Mouse (Mus musculus): ENCODE data around the gene F2rl2. TPM values are rescaled to one million over a fixed set of nuclear protein-coding genes. Genes with fewer than 3 reads are reported as not detected.

The F2rl2 gene
- total RNA-seq, 4 experiments from 2014 or later = 0.34 to 0.55 (median 0.49) TPM

DNA sequence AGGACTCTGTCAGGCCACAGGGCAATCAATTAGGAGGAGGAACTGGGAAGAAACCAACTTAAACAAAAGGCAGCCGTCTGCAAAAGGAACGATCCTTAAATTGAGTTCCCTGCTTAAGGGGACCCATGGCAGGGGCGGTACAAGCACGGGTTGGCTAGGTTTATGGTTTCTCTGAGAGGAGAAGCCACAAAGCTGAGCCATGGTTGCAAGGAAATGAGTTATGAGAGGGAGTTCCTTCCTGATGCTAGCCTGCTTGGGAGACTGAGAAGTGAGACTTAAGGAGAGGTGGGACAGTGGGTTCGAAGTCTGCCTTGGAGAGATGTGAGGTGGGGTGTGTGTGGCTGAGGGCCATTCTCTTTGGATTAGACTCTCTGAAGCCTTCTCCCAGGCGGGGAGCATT, 1.2 kb downstream of the F2rl2 start:
- no peak for DNase-seq (ENCODE audit: low spot score in 2 of 2)

DNA sequence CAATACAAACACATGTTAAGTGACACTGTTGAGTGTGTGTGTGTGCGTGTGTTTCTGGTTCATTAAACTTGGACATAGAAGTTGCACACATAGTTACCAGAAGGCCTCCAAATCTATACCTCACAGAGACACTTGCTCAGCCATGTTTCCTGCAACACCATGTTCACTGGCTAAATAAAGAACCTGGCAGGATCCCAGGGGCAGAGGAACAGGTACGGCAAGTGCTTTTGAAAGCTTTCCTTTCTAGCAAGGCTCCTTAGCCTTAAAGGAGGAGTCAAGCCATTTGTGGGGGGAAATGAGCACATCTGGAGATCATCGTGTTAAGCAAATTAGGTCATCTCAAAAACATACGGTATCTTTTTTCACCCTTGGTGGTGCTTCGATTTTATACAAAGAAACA, 6.7 kb downstream of the F2rl2 start:
- no peak for DNase-seq (ENCODE audit: low spot score in 2 of 2)

DNA sequence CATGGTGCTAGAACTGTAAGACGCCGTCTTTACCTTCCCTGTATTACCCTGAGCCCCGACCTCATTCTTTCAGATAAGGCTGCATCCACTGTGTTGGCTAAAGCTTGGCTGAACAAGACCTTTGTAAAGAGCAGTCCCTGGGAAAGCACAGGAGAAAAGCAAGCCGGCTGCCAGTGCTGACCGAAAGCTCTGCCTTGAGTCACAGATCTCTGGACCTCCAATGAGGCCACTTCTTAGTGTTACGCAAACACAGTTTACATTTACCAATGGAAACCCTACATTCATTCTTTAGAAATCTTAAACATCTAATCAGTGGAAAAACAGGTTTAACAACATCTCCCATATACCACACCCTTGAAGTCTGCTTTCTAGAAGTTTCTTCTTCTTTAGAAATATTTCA, 8.9 kb downstream of the F2rl2 start:
- no peak for DNase-seq (ENCODE audit: low spot score in 2 of 2)

DNA sequence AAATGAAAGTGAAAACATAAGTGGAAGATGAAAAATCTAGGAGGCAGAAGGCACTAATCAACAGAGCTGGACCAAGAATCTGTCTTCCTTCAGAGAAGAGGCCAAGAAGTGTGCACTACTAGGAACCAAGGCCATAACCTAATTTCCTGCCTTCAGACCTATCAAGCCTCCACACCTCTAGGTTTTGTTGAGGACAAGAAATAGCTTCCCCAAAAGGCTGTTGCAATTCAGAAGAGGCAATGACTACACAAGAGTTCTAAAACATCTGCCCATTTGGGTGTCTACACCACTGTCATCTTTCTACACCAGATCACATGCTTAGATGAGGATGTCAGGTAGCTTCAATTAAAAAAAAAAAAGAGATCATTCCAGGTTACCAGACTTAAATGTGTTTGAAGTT, 15.4 kb downstream of the F2rl2 start:
- no peak for DNase-seq (ENCODE audit: low spot score in 2 of 2)

DNA sequence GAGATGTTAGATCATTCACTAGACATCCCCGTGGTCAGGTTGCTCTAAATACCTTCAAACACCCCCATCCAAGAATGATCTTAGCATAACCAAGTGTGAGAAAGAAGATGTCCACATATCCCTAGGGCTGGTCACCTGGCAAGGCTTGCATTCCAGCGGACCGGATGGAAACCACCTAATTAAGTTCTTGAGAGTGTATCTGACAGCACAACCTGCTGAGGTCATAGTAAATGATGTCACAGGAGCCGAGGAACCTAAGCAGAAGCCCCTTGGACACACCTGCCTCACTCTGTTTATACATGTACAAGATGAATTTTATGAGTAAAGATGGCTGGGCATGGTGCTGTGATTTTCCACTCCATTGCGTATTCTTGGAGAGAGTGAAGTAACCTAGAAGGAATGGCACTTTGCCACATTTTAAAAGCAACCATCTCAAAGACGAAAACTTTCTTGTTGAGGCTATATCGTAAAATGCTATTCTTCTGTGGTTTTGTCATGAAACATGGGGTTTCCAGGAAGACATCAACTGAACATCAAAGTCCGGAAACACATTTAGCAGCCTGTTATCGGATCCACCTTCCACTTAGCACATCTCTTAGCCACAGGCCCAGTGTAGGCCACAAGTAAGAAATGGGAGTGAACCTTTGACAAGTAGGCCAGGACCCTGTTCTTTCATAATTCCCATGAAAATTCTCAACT, 16.1 kb downstream of the F2rl2 start:
- no peak for DNase-seq (ENCODE audit: low spot score in 2 of 2)

DNA sequence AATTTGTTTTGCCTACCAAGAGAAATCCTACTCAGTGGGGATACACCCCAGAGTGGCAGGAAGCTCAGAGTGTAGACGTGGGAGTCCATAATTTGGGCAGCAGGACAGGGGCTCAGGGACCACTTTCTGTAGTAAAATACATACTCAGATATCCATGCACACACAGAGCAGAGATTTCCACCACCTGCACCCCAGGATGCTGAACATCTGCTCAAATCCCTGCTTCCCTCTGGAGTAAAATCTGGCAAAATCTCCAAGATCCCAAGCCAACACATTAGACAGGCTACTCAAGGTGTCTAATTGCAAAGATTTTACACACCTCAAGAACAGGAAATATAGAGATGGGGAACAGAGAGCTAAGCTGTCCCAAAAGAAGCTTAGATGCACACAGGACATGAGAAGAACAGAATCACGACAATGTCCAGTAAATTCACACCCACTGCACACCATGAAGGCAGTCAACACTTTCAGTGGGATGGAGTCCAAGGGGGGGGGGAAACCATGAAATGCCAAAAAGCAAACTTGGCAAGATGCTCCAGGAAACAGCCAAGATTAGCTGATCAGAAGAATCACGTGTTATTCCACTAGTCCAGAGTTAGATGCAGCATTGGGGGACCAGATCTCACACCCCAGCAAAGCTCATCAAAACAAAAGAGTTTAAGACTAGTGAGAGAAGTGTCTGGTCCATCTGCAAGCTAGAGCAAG, 17.8 kb downstream of the F2rl2 start:
- DNase-seq (ENCODE audit: low spot score in 2 of 2) = no peak

DNA sequence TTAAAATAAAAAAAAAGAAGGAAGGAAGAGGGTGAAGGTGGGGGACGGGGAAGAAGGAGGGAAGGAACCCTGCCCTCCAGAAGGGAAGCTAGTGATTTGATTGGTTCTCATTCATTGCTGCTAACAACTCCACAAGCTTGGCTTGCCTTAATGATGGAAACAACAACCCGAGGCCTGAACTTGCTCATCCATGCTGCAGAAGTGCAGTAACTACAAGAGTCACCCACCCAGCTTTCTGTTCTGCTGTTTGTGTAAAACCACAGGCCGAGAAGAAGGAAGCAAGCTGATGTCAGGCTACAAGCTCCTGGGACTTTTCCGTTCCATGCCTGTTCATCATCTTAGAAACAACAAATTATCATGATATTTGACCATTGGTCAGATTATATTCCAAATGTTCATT, 18.7 kb downstream of the F2rl2 start:
- DNase-seq (ENCODE audit: low spot score in 2 of 2) = no peak

DNA sequence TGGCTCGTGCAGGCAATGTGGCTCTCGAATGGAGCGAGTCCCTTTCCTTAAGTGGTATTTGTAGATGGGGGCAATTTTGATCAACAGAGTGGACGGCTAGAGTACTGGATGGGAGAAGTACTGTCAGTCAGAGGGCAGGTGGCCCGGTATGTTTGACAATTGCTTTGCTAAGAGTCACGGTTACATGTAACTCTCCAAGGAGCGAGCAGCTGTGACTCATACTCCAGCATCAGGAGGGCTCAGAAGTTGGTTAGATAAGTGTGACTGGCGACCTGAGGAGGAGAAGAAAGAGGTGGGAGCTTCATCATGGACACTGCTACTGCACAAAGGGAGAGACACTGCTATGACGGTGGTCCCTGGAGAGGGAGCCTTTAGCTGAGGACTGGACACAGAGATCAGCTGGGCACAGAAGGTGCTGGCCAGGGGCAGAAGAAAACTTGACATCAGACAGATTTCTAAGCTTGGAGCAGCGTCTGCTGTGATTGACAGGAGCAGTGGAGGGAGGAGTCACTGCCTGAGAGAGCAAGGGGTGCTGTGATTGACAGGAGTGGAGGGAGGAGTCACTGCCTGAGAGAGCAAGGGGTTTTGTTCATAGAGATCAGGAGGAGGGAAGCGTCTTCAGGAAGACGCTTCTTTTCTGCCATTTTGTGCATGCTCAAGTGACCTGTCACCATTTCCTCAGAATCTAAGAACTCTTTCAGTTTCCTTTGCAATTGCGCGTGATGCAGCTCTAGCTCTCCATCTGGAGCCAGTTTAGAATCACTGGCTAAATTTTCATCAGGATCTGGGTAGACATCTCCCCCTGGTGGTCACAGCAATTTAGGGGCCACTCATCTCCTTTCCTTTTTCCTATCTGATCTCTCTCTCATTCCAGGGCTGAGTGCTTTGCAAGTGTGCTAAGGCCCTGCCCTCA, 22.9 kb downstream of the F2rl2 start:
- DNase-seq (ENCODE audit: low spot score in 2 of 2) = peak; percentile 52 to 77

DNA sequence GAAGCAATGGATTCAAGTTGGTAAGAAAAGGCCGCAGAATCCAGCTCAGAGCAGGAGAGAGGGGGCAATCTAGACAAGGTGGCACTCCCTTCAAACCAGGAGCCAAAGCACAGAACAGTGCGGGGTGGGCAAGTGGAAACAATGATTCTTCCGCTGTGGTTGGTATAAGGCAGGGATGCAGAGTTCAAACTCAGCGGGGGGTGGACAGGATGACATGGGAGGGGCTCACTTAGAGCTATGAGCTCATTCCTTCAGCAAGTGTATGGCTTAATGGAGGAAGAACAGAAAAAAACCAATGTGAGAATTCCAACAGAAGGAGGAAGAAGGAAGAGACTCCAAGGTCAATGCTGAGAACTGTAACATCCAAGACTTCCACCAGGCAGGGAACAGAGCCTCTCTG, 33.8 kb downstream of the F2rl2 start:
- no peak for DNase-seq (ENCODE audit: low spot score in 2 of 2)

DNA sequence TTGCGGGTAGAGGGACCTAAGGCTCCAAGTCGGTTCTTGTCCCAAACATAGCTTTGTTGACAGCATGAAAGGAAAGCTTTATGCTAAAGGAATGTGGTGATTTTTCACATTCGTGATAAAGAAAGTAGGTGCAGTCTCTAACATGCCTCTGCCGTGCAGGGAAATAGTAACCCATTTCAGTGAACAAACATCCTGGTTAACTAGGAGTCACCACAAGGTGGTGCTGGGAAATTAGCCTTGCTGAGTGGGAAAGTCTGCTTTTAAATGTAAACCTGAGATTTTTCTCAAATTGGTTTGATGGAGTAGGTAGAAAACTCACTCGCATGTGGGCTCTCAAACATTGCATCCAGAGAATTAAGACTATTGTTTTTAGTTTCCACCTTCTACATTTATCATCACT, 43.0 kb downstream of the F2rl2 start:
- peak in 1 of 2 experiments; percentile 35 for DNase-seq (ENCODE audit: low spot score in 2 of 2)

DNA sequence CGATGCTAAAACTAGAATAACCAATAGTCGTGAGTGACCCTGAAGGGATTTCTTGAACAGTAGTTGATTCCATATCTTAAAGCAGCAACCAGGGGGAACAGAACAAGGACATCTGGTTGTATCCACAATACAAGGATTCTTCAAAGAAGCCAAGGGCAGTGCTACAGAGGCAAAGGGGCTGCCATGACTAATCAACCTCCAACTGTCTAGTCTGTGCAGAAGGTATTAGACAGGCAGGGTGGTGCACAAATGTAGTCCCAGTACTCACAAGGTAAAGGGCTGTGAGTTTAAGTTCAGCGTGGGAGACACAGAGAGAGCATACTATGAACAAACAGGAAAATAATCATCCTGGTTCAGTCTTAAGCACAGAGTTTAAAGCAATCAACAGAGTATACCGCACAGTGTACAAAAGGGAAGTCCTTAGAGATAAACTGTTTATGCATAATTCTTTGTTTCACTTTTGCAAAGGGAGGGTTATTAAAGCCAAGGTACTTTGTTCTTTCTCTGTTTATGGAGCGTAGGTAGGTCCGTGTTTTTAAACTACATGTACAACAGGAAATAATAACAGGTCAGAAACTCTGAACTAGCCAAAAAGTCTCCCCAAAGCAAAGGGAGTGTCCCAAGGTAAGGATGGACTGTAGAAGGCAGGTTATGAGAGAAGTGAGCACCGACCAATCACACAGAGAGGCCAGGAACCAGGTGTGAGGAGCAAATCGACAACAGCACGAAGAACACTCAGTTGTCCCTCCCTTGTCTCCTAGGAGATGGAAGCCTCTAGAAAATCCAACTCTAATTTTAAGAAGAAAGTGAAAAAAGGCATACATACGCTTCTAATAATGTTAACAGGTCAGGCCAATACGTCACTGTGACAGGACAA, 45.4 kb downstream of the F2rl2 start:
- no peak for DNase-seq (ENCODE audit: low spot score in 2 of 2)

DNA sequence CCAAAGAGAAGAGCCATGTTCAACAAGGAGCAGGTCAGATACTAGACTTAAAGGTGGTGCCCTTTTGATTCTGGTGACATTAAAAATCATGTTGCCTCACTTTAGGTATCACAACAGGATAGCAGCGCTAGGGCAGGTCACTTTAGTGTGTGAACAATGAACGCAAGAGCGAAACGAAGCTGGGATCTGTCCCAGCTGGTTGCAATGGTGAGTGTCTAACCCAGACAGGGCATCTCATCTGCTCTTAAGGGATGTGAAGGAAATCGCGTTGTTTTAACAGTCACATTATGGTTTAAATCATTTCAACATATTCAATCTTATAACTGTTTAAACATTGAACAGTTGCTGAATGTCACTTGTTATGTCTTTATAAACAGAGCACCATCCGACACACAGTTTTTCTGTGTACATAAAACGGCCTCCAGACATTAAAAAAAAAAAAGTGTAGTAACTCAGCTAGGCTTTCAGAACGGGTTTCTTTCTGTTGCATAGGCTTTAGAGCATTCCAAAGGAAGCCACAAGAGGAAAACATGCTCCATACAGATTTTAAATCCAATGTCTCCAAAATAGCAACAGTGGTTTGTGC, 46.3 kb downstream of the F2rl2 start:
- DNase-seq (ENCODE audit: low spot score in 2 of 2) = no peak

DNA sequence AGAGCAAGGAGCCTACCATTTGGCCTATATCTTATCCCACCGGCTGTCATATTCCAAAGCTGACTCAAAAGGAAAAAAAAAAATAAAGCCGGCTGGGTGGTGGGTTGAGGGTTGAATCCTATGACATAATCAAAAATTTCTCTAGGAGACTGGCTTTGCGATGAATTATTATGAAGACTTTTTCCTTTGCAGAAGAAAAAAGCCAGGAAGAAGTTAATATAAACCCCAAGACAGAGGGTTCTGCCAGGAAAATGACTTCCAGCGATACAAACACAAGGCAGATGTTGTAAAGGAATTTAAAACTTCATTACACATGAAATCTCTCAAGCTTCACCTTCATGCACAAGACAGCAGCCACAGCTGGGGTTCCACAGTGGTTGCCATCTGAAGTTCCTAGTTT, 48.8 kb downstream of the F2rl2 start:
- no peak for DNase-seq (ENCODE audit: low spot score in 2 of 2)

DNA sequence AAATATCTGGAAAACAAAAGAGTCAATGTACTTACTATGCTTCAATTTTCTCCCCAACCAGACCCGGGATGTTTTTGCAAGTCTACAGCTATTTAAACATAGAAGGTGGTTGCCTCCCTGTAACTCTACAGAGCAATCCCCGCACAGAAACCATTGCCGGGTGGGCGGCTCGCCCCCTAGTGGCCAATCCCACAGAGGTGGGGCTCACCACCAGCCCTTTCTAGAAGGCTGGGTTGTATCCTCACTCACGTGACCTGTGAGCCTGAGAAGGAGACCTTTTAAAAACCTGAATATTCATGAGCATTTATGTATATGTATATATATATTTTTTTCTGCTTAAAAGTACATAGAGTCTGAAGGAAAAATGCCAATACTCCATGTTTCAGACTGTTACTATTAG, 49.9 kb downstream of the F2rl2 start:
- DNase-seq (ENCODE audit: low spot score in 2 of 2) = peak in 1 of 2 experiments; percentile 31

DNA sequence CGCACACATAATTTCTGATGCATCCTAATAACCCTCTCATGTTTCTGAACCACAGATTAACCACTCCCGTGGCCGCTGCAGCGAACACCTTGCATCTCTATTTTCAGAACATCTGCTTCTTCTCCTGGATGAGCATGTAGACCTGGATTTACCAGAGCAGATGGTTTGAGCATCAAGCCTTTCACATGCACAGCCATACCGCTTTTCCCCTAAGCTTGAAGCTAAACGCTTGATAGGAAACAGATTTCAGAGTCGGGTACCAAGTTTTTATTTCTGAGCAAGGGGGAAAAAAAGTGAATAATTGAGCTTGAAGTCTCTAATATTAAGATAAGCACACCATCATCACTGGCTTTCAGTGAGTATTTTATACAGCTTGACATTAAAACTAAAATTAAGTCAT, 50.4 kb downstream of the F2rl2 start:
- no peak for DNase-seq (ENCODE audit: low spot score in 2 of 2)

DNA sequence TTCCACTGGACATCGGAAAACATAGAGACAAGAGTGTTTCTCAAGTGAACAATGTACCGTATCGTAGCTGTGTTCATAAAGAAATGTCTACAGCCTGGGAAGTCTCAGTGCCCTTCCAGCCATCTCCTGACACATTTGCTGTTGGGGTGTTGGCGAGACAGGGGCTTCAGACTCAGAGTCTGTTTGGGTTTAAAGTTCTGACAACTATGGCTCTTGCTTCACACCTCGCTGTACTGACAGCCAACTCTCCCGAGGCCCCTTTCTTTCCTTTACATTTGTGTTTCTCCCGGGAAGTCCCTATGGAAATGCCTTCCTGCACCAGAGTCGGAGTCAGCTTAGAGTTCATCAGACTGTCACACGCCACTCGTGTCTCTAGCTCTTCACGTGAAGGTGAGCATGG, 50.9 kb downstream of the F2rl2 start:
- no peak for DNase-seq (ENCODE audit: low spot score in 2 of 2)

Other genes starting within 250 kb of the F2rl2 start
- gene S100z, start 218.1 kb upstream of the F2rl2 start, total RNA-seq (2022) = not detected
- gene F2rl1, start 171.6 kb upstream of the F2rl2 start, total RNA-seq (2022) = under 1 TPM in 3 of 4 experiments, not detected in 1; 0.26 to 0.32 (median 0.29) TPM
- gene F2r, start 78.4 kb upstream of the F2rl2 start, total RNA-seq (2022) = 1 to 10 TPM; 3.7 to 6.5 (median 5.1) TPM
- gene Iqgap2, start 195.1 kb downstream of the F2rl2 start, total RNA-seq (2022) = 10 to 100 TPM; 60.5 to 80.9 (median 72.5) TPM

All from layer of hippocampus, adult 8-10 months (tissue).